Mouse (Mus musculus): ENCODE measurements at regions not wholly inside any gene's neighbourhood (a gene's known extent, or its start where the extent isn't known, plus 50 kb on each side); places are given as distances from the start of the nearest gene placed in this dataset.

DNA sequence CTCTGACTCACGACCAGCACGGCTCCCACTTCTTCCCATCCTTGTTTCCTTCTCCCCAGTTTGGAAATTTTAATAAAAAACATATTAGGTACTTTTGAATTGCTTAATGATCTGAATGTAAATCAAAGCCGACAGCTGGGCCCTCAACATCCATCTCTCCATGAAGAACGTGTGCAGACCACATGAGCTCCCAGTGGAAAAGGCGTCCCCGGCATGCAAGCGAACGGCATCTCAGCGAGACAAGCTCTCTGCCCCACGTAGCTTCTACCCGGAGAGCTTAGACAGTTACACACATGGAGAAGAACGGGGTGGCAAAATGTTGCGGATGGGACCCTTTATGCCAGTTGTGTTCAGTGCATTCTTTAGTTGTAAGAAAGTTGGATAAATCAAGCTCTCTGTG lies 109.6 kb upstream of the Lef1 start:
- Histone ChIP-seq H3K27ac (no peak overlapping the region), H3K4me2 (no peak overlapping the region), H3K4me1 (replicated peaks) (no peaks in the 10 kb centered on the region), H3K9me3 (no peaks in the 10 kb centered on the region), H3K36me3 (no peaks in the 10 kb centered on the region), H3K4me3 (no peak overlapping the region), H3K9ac (no peak overlapping the region), H3K27me3 (no peaks in the 10 kb centered on the region)
- no peak for ATAC-seq (ENCODE audit: low FRiP score)
- 74% methylated on average over 13 of the region's 13 CpGs for WGBS

DNA sequence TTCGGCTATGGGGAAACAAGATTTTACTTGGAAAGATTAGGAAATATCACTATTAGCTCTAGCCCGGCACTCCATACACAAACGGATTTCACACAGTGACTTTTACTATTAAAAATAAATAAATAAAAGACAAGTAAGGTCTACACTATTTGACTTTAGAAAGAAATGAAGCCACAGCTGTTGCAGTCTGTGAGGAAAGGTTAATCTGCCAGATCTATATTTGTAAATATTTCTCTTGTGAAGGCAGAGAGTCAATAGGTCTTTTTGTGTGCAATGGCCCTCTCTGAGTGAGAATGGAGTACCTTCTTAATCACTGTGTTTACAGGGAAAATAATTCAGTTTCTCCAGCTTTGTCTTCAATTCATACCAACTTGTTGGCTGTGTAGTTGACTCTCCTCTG lies 110.0 kb upstream of the Lef1 start:
- Histone ChIP-seq H3K4me2 (no peak overlapping the region), H3K36me3 (no peaks in the 10 kb centered on the region)
- WGBS: 88% methylated on average over 3 of the region's 3 CpGs

DNA sequence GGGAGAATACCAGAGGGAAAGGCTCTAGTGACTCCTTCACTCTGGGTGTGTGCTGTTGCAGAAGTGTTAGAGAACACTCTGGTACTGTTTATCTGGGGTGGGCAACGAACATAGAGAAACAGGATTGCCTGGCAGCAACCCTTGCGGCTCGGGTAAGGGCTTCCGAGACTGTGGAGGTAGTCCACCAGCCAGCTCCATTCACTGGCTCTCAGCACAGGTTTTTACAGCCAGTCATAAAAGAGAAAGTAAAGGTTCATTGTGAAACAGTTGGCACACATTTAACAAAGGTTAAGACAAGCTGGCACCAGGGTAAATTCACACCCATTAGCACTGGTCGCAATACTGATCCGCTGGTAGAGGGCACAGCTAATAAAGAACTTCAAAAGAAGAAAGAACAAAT lies 110.5 kb upstream of the Lef1 start:
- ATAC-seq (ENCODE audit: low FRiP score): no peak
- Histone ChIP-seq H3K4me1 (replicated peaks) (no peaks in the 10 kb centered on the region), H3K27ac (no peak overlapping the region), H3K9ac (no peak overlapping the region), H3K9me3 (no peaks in the 10 kb centered on the region), H3K27me3 (no peaks in the 10 kb centered on the region), H3K4me3 (no peak overlapping the region), H3K36me3 (no peaks in the 10 kb centered on the region), H3K4me2 (no peak overlapping the region)
- WGBS: 86% methylated on average over 6 of the region's 6 CpGs

More for the DNA sequence above, 110.0 kb upstream of the Lef1 start:
- Histone ChIP-seq H3K9me3 (no peaks in the 10 kb centered on the region), H3K4me1 (replicated peaks) (no peaks in the 10 kb centered on the region), H3K9ac (no peak overlapping the region), H3K4me3 (no peak overlapping the region), H3K27ac (no peak overlapping the region), H3K27me3 (no peaks in the 10 kb centered on the region)
- ATAC-seq (ENCODE audit: low FRiP score): no peak

DNA sequence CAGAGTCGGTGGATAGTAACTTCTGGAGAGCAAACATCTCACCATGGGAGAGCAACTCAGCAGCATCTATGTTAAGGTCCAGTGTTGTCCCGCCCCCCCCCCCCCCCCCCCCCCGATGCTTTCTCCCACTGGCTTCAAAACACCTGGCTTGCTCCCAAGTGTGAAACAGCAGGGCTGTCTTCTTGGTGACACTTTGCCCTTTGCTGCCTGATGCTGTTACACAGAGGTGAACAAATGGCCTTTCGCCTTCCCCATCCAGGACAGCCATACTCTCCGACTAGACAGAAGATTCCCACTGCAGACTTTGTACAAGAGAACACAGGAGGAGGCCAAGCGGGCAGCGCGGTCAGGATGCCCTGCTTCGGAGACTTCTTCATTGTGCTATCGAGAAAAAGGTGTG lies 111.8 kb upstream of the Lef1 start:
- H3K27me3 ChIP-seq: no peaks in the 10 kb centered on the region
- no peaks in the 10 kb centered on the region for H3K36me3 ChIP-seq
- H3K4me2 ChIP-seq: no peak overlapping the region
- H3K9me3 ChIP-seq: no peaks in the 10 kb centered on the region
- no peak overlapping the region for H3K9ac ChIP-seq
- no peak overlapping the region for H3K4me3 ChIP-seq
- no peak for ATAC-seq (ENCODE audit: low FRiP score)
- H3K4me1 ChIP-seq (replicated peaks): no peaks in the 10 kb centered on the region
- WGBS: 73% methylated on average over 9 of the region's 10 CpGs
- H3K27ac ChIP-seq: no peak overlapping the region

DNA sequence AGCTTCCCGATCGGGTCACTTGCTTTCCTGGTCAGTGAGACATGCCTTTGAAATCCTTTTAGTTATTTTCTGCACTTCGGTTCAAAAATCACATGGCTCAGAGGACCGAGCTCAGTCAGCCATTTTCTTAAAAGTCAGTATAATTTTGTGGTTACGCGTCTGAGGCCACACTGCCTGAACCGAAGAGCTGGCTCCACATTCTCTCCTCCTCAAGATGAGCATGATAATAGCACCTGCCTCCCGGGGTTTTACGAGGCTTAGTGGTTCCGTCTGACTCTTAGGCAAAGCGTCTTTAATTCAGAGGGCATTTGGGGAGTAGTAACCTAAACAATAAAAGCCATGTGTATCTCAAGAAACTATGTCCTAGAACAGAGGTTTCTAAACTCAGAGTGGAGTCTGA lies 113.5 kb upstream of the Lef1 start:
- no peaks in the 10 kb centered on the region for H3K36me3 ChIP-seq
- no peaks in the 10 kb centered on the region for H3K9me3 ChIP-seq
- no peak for ATAC-seq (ENCODE audit: low FRiP score)
- H3K9ac ChIP-seq: no peak overlapping the region
- no peak overlapping the region for H3K4me3 ChIP-seq
- H3K4me2 ChIP-seq: no peak overlapping the region
- 39% methylated on average over 11 of the region's 11 CpGs for WGBS
- H3K4me1 ChIP-seq (replicated peaks): no peaks in the 10 kb centered on the region
- no peak overlapping the region for H3K27ac ChIP-seq
- no peaks in the 10 kb centered on the region for H3K27me3 ChIP-seq

DNA sequence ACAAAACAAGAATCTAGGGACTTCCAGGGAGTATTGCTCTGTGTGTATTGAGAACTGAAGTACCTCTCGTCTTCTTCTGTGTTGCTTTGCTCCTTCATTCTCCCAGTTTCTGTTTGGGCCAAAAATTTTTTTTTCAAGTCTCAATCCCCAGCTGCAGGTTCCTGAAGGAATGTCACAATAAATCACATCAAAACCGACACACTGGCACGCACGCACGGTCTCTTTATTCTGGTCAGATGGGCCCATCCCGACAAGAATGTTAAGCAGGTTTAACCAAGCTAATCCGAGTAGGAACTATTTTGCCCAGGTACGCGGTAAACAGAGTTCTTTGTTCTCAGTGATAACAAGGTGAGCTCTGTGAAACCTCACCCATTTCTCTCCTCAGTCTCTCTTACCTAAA lies 118.3 kb upstream of the Lef1 start:
- H3K9ac ChIP-seq: no peak overlapping the region
- peaks cover 4% of the 10 kb centered on the region; the same call in 1 of the 2 replicates for H3K9me3 ChIP-seq
- WGBS: 67% methylated on average over 9 of the region's 9 CpGs
- no peak overlapping the region for H3K4me2 ChIP-seq
- H3K27ac ChIP-seq: no peak overlapping the region
- H3K4me1 ChIP-seq (replicated peaks): no peaks in the 10 kb centered on the region
- no peak overlapping the region for H3K4me3 ChIP-seq
- no peak for ATAC-seq (ENCODE audit: low FRiP score)
- no peaks in the 10 kb centered on the region for H3K27me3 ChIP-seq
- no peaks in the 10 kb centered on the region for H3K36me3 ChIP-seq

DNA sequence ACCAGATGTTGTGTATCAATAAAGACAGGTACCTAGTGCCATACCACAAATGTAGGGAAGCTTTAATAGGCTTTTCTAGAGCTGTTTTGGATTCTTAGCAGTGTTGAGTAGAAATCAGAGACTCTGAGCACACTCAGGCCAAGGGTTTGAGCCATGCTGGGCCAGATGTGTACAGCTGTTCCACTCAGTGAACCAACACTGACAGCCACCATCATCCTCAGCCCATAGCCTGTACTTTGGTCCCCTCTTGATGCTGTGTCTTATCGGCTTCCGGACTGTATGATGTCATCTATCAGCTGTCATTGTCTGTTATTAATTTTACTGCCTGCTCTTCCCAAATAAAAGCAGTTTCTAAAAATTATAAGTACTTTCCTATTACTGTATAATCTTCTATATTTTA lies 123.6 kb upstream of the Lef1 start:
- Histone ChIP-seq H3K36me3 (no peaks in the 10 kb centered on the region), H3K4me2 (no peak overlapping the region), H3K9me3 (peaks cover 7% of the 10 kb centered on the region; the same call in 1 of the 2 replicates), H3K9ac (no peak overlapping the region), H3K4me1 (replicated peaks) (no peaks in the 10 kb centered on the region), H3K4me3 (no peak overlapping the region), H3K27ac (no peak overlapping the region), H3K27me3 (no peaks in the 10 kb centered on the region)
- WGBS: 94% methylated on average over 2 of the region's 2 CpGs
- no peak for ATAC-seq (ENCODE audit: low FRiP score)

DNA sequence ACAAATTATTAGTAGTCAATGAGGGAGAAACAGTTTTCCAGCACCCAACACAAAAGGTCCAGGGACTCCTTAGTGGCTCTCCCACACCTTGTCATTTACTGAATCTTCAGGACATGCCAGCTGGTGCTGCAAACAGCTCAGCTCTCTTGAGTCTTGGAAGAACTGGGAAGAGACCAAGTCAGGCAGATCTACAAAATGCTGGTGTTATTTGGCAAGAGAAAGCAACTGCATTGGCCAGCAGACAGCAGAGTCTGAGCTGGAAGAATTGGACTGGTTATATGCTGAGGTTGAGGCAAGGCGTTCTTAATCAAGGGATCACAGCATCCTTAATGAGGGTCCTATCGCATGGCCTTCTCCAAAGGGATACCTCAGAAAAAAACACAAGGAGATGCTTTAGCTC lies 124.2 kb upstream of the Lef1 start:
- no peak overlapping the region for H3K27ac ChIP-seq
- no peak for ATAC-seq (ENCODE audit: low FRiP score)
- no peak overlapping the region for H3K9ac ChIP-seq
- no peaks in the 10 kb centered on the region for H3K27me3 ChIP-seq
- H3K36me3 ChIP-seq: no peaks in the 10 kb centered on the region
- 97% methylated on average over 2 of the region's 2 CpGs for WGBS
- peaks cover 7% of the 10 kb centered on the region; the same call in 1 of the 2 replicates for H3K9me3 ChIP-seq
- H3K4me3 ChIP-seq: no peak overlapping the region
- H3K4me1 ChIP-seq (replicated peaks): no peaks in the 10 kb centered on the region
- H3K4me2 ChIP-seq: no peak overlapping the region

DNA sequence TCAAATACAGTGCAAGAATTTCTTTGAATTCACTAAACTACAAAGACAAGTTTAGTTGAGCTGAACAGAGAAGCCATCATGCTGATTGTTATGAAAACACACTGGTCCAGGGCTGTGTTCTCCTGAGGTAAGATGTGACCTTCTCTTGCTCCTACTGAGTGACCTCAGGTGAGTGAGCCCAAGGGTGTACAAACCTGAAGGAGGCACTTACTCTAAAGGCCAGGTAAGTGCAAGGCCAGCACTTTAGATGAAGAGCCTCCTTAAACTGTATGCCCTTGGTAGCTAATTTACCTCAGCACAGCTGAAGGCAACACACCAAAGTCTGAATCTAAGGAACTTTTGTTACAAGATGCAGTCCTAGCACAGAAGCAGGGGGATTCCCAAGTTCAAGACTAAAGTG lies 128.7 kb upstream of the Lef1 start:
- Histone ChIP-seq H3K9me3 (0 out of 2 replicates have a peak, but pooled peaks cover 3% of the 10 kb centered on the region), H3K4me1 (replicated peaks) (no peaks in the 10 kb centered on the region), H3K9ac (no peak overlapping the region), H3K4me2 (no peak overlapping the region), H3K27ac (no peak overlapping the region), H3K27me3 (no peaks in the 10 kb centered on the region), H3K36me3 (no peaks in the 10 kb centered on the region), H3K4me3 (no peak overlapping the region)
- ATAC-seq (ENCODE audit: low FRiP score): no peak

DNA sequence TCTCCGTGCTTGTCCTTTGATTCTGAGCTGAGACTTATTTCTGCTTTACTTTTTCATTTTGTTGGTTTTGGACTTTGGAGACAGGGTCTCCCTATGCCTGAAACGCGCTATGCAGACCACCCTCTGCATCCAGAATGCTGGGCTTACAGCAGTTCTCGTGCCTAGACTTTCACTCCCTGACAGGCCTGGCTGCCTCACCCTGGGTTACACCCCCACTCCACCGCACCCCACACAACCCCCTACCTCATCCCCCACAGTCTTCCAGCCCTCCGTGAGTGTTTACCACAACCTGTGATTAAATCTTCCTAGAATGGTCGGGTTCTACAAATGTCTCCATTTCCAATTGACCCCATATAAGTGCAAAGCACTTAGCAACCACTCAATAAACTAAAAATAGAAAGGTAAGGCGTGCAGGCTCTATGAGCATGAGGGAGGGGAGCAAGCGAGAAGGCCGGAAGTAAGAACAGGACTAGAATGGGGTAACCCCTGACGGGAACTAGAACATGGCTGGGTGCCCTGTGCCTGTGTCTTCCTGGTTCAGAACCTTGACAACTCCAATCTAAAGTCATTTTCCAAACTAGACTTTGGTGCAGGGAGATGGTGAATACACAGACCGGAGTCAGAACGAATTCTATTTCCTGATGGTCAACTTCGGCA lies 131.2 kb upstream of the Lef1 start:
- Histone ChIP-seq H3K4me1 (replicated peaks) (no peaks in the 10 kb centered on the region), H3K4me2 (no peak overlapping the region), H3K4me3 (no peak overlapping the region), H3K27me3 (no peaks in the 10 kb centered on the region), H3K27ac (no peak overlapping the region), H3K9ac (no peak overlapping the region), H3K9me3 (no peaks in the 10 kb centered on the region), H3K36me3 (no peaks in the 10 kb centered on the region)
- no peak for ATAC-seq (ENCODE audit: low FRiP score)
- WGBS: 82% methylated on average over 14 of the region's 14 CpGs

DNA sequence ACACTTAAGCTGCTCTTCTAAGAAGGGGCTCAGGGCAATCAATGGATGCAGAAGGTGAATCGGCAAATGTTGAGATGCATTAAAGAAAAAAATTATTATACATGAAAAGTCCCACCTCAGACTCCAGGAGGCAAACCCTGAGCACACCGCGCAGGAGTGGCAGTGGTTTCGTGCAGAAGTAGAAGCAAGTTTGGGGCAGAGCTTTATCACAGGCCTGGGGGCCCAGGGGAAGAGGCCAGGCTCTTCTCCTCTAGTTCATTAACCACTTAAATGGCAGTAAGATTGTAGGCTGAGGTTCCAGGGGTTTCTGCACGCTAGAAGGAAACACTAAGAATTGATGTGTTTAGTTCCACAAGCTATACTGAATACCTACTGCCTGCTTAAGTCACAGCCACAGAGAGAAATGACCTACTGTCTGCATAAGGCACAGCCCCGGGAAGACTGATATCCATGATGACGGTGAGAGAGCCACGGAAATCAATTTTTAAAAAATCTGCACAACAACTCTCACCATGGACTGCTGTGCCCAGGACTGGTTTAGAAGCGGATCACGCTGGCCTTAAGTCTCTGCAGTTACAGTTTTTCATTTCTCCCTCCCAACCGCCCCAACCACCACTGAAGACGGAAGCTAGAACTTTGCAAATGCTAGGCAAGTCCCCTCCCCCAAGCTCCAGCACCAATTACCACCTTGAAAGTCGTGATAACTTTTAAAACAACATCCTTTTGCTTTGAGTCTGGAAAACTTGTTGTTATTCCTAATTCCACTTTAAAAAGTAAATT lies 132.2 kb upstream of the Lef1 start:
- H3K36me3 ChIP-seq: no peaks in the 10 kb centered on the region
- no peak overlapping the region for H3K4me3 ChIP-seq
- no peak overlapping the region for H3K9ac ChIP-seq
- H3K4me1 ChIP-seq (replicated peaks): no peaks in the 10 kb centered on the region
- no peak overlapping the region for H3K27ac ChIP-seq
- no peak overlapping the region for H3K4me2 ChIP-seq
- no peak for ATAC-seq (ENCODE audit: low FRiP score)
- 66% methylated on average over 13 of the region's 13 CpGs for WGBS
- no peaks in the 10 kb centered on the region for H3K27me3 ChIP-seq
- H3K9me3 ChIP-seq: no peaks in the 10 kb centered on the region

DNA sequence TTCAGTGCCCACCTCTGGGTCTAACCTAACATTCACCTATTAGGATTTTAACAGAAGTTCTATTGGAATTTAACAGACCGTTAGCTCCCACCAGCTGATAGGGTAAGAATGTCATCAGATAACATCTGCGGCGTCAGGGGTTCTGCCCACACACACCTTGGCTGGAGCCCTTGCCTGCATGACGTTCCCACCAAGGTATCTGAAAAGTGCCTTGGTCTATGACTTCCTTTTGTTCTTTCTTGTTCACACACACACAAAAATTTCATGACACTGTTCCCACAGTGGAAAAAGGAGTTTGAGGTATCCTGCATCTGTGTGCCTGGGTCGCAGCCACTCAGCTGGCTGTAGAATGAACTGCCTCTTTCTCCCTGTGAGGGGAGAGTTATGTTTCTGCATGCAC lies 134.1 kb upstream of the Lef1 start:
- H3K4me1 ChIP-seq (replicated peaks): no peaks in the 10 kb centered on the region
- ATAC-seq (ENCODE audit: low FRiP score): no peak
- H3K4me3 ChIP-seq: no peak overlapping the region
- WGBS: 94% methylated on average over 5 of the region's 5 CpGs
- H3K9ac ChIP-seq: no peak overlapping the region
- H3K27ac ChIP-seq: no peak overlapping the region
- H3K27me3 ChIP-seq: no peaks in the 10 kb centered on the region
- no peak overlapping the region for H3K4me2 ChIP-seq
- no peaks in the 10 kb centered on the region for H3K36me3 ChIP-seq
- H3K9me3 ChIP-seq: no peaks in the 10 kb centered on the region

DNA sequence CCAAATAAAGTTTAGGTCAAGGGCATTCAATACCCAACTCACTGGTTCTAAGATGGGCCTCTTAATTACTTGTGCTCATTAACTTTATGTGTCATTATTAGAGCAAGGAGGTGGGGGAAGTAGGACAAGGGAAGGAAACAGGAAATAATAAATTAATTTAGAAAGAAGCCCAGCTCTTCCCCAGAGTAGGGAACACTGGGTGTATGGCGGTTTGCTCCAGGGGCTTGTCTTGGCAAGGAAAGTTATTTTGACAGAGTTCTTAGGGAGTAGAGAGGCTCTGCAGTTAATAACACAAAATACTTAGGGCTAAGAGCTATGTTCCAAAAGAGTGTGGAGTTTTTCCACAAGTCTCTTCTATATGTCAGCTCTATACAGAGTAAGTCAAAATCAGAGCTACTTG lies 135.0 kb upstream of the Lef1 start:
- Histone ChIP-seq H3K27me3 (no peaks in the 10 kb centered on the region), H3K4me1 (replicated peaks) (no peaks in the 10 kb centered on the region), H3K4me3 (no peak overlapping the region), H3K9me3 (no peaks in the 10 kb centered on the region), H3K27ac (no peak overlapping the region), H3K4me2 (no peak overlapping the region), H3K9ac (no peak overlapping the region), H3K36me3 (no peaks in the 10 kb centered on the region)
- WGBS: 67% methylated on average over 1 of the region's 1 CpGs
- ATAC-seq (ENCODE audit: low FRiP score): no peak
